Mouse (Mus musculus): ENCODE measurements around the gene Gm20683.
A peak's percentile ranks its signal among the peaks of the same experiment; 100 is the strongest.
"Not testable (repeated sequence)": the region's sequence is repeated elsewhere in the genome, so short reads cannot be mapped to it uniquely, and the experiment has no call there.

The Gm20683 gene

GRCm38 (mm10) chr17:25874148-25874720 lies 32.7 kb upstream of the Gm20683 start:
- no peak for DNase-seq (ENCODE audit: low read depth, low spot score)

GRCm38 (mm10) chr17:25873405-25874147 lies 32.0 kb upstream of the Gm20683 start:
- no peak for DNase-seq (ENCODE audit: low read depth, low spot score)

GRCm38 (mm10) chr17:25872676-25873075 lies 31.1 kb upstream of the Gm20683 start:
- DNase-seq (ENCODE audit: low read depth, low spot score): no peak

GRCm38 (mm10) chr17:25871566-25871965 lies 30.0 kb upstream of the Gm20683 start:
- DNase-seq (ENCODE audit: low read depth, low spot score): not testable (repeated sequence)

- DNase-seq (ENCODE audit: low read depth, low spot score): no peak
Measured at GRCm38 (mm10) chr17:25869954-25870353, 28.4 kb upstream of the Gm20683 start.

- DNase-seq (ENCODE audit: low read depth, low spot score): no peak
Measured at GRCm38 (mm10) chr17:25869498-25869897, 27.9 kb upstream of the Gm20683 start.

- DNase-seq (ENCODE audit: low read depth, low spot score): peak; percentile 71
Measured at GRCm38 (mm10) chr17:25868601-25869191, 27.1 kb upstream of the Gm20683 start, which contains the start of gene Mcrip2. TSS of gene Mcrip2 (minus strand) at chr17:25868764.

- DNase-seq (ENCODE audit: low read depth, low spot score): peak; percentile 45
Measured at GRCm38 (mm10) chr17:25867836-25868600, 26.5 kb upstream of the Gm20683 start.

- no peak for DNase-seq (ENCODE audit: low read depth, low spot score)
Measured at GRCm38 (mm10) chr17:25867509-25867835, 25.9 kb upstream of the Gm20683 start.

- DNase-seq (ENCODE audit: low read depth, low spot score): no peak
Measured at GRCm38 (mm10) chr17:25866172-25866571, 24.6 kb upstream of the Gm20683 start.

- no peak for DNase-seq (ENCODE audit: low read depth, low spot score)
Measured at GRCm38 (mm10) chr17:25865288-25865687, 23.7 kb upstream of the Gm20683 start.

- DNase-seq (ENCODE audit: low read depth, low spot score): no peak
Measured at GRCm38 (mm10) chr17:25864311-25864710, 22.7 kb upstream of the Gm20683 start.

GRCm38 (mm10) chr17:25863681-25864080 lies 22.1 kb upstream of the Gm20683 start:
- no peak for DNase-seq (ENCODE audit: low read depth, low spot score)

- no peak for DNase-seq (ENCODE audit: low read depth, low spot score)
Measured at GRCm38 (mm10) chr17:25861704-25862612, 20.4 kb upstream of the Gm20683 start.

GRCm38 (mm10) chr17:25860832-25861703 lies 19.5 kb upstream of the Gm20683 start, which contains the start of gene Wdr90:
TSS of gene Wdr90 (minus strand) at chr17:25861501.
- DNase-seq (ENCODE audit: low read depth, low spot score): peak; percentile 94

GRCm38 (mm10) chr17:25860229-25860628 lies 18.7 kb upstream of the Gm20683 start:
- no peak for DNase-seq (ENCODE audit: low read depth, low spot score)

- DNase-seq (ENCODE audit: low read depth, low spot score): peak; percentile 92
Measured at GRCm38 (mm10) chr17:25844396-25844901, 2.9 kb upstream of the Gm20683 start, which contains the start of gene Rhot2. TSS of gene Rhot2 (minus strand) at chr17:25844851.

- no peak for DNase-seq (ENCODE audit: low read depth, low spot score)
Measured at GRCm38 (mm10) chr17:25843636-25844395, 2.3 kb upstream of the Gm20683 start.

GRCm38 (mm10) chr17:25843122-25843521 lies 1.6 kb upstream of the Gm20683 start:
- no peak for DNase-seq (ENCODE audit: low read depth, low spot score)
